Mouse (Mus musculus): ENCODE data around the gene Oca2.
A peak's percentile ranks its signal among the peaks of the same experiment; 100 is the strongest.

The Oca2 gene

DNA sequence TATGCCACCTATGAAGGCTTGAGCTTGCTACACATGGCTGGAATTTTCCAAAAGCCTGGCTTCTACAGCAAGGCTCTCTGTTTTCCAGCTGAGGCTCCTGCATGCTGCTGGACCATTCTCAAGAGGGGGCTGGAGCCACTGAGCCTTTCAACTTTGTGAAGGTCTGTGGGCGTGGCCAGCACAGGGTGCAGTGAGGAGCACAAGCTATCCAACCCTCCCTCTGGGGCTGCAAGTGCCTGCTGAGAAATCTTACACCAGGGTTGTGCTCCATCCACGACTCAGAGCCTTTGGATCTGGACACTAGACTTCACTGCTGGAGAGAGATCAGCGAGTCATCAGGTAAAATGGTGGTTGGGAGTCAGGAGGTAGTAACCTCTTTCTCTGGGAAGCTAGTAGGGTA lies at the start of gene Oca2:
Gene Oca2, plus strand, starts transcription at position 218 of the 400 bp plus-strand sequence.
- no peak for DNase-seq (ENCODE audit: low read depth)

DNA sequence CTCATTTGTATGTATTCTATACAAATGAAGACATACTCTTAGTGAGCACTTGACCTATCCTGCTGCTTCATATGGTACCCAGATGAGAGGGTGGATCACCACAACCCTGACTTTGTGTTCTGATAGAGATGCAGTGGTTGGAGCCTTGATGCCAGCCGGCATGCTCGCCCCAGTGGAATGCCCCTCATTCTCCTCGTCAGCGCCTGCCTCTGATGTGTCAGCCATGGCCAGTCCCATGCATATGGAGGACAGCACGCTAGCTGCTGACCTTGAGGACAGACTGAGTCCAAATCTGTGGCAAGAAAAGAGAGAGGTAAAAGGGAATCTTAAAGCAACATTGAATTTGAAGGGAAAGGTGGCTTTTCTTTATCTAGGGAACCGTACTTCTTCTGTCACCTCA lies 48.5 kb upstream of the Oca2 start:
- no peak for DNase-seq (ENCODE audit: low read depth)

DNA sequence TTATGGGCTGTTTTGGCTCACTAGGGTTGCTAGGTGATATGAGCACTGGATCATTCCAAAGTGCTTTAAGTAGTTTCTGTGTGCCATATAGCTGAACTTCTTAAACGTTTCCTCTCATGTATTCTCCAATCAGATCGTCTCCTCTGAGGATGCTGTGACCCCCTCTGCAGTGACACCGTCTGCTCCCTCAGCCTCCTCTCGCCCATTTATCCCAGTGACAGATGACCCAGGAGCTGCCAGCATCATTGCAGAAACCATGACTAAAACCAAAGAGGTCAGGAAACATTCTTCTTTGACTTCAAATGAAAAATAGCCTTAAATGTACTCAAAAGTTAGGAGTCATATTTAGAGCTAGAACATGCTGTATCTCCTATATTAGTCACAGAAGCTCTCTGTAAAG lies 47.9 kb upstream of the Oca2 start:
- DNase-seq (ENCODE audit: low read depth), result no peak

DNA sequence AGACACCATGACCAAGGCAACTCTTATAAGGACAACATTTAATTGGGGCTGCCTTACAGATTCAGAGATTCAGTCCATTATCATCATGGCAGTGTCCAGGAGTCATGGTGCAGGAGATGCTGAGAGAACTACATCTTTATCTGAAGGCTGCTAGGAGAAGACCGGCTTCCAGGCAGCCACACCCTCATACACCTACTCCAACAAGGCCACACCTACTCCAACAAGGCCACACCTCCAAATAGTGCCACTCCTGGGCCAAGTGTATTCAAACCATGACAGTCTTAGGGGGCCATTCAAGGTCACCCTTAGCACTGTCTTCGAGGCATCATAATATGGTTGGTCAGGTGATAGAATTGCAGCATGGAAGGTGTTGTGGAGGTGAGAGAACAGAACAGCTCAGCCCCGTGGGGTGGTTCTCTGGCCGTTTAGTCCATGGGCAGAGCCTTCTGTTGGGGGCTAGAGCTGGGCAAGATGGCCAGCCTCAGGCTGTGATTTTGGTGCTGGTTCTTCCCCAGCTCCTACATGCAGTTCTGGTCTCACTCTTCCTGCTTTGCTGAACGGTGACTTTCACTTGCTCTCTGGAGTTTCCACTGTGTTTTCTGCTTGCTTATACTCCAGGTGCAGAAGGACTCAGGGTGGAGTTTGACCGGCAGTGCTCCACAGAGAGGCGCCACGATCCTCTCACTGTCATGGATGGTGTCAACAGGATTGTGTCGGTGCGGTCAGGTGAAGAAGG lies 37.9 kb upstream of the Oca2 start:
- DNase-seq (ENCODE audit: low read depth), result peak; percentile 1

DNA sequence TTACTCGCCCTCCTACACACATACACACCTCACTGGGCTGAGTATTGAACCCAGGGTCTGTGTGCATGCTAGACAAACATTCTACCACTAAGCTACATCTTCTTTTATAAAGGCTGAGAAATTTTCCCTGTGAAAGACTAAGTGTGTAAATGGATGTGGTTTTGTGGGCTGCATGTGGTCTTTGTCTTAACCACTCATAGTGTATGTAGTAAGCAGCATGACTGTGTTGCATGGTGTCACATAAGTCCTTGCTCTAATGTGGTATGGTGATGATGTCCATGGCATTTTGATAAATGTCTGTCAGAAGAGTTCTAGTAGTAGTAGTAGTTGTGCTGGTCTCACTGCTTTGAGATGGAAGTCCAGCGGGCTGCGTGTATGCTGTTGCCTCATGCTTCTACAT lies 36.7 kb upstream of the Oca2 start:
- DNase-seq (ENCODE audit: low read depth), result no peak

DNA sequence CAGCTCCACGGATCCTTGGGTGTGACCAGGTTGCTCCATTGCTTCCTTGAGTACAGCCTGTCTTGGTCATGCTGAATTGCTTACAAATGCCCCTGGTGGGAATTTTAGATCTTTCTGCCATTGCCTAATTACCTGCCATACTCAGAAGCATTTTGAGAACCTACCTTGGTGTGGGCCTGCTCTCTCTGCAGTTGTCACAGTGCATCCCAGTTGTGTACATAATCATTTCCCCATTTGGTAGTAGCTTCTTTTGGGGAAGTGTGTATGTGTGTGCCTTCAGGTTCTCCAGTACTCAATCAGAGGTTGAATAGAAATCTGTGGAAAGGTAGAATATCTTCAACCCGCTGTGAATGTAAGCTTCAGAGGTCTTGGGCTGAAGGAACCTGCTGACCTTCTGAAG lies 36.3 kb upstream of the Oca2 start:
- DNase-seq (ENCODE audit: low read depth), result no peak

DNA sequence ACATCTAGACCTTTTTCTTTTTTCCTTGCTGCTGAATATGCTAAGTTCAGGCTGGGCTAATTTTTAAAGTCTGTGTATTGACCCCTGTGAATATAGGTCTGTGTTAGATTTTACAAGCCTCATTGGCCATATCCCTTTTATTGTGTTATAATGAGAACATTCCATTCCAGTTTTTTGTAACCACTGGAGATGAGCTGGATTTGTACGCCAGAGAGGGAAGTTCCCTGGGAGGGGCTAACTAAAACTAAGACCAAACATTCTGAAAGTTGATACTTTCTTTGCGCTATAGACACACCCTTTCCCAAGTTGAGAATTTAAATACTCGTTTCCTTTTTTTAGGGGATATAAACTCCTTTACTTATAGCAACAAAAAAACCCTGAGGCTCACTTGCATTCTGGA lies 34.7 kb upstream of the Oca2 start:
- DNase-seq (ENCODE audit: low read depth), result no peak

DNA sequence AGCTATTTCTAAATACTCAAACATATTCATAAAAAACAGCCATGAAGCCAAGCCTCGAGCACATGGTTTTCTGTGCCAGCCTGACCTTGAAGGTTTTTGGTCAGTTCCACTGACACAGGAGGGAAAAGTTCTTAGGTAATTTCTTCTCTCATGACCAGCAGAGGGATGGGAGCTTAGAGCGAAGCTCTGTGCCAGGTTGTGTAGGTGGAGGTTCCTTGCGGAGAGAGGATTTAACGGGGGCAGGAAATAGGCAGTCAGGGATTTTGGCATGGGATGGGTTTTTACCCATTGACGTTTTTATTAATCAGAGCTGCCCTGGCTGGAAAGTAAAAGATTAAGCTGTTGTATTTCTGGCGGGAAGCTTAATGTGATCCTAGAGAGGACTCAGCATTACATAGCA lies 18.7 kb upstream of the Oca2 start:
- no peak for DNase-seq (ENCODE audit: low read depth)

DNA sequence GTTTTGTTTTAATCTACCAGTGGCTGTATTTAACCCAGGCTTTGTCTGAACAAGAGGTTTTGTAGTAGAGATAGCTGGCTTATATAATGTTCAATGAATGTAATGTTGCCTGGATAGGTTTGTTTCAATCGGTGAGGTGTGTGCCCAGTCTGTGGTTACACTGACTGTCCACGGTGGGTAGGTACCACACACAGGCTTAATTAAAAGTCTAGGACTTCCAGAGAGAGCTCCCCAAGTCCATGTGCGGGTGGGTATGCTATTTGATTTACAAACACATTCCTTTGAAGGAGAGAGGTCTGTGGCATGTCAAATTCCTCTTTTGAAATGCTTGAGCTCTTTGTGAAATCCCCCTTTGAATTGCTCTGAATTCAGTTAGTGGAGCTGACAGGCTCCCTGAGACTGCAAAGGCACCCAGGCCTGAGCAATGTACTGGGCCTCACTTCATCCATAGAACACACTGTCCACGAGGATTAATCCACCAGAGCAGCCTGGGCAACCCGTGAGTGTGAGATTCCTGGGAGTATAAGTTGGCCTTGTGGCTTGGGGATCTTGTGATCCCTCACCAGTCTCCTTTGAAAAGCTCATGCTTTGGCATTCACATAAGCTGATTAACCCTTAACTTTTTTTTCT lies 3.7 kb upstream of the Oca2 start:
- DNase-seq (ENCODE audit: low read depth), result no peak

DNA sequence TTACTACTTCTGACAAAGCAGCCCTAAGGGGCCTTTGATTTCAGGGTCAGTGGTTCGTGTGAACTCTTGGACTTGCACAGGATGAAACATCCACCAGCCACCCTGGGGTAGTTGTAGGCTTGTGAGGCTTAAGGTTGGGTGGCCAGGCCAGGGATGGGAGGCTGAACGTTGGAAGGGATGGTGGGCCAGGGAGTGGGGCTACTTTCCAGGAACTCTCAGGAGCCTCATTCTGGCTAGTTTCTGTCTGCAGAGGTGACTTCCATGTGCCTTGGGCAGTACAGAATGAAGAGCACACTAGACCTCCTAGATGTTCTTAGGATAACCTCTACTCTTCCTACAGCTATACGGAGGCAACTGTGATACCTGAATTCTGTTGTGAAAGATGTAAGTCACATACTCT lies 2.9 kb upstream of the Oca2 start:
- DNase-seq (ENCODE audit: low read depth), result no peak

DNA sequence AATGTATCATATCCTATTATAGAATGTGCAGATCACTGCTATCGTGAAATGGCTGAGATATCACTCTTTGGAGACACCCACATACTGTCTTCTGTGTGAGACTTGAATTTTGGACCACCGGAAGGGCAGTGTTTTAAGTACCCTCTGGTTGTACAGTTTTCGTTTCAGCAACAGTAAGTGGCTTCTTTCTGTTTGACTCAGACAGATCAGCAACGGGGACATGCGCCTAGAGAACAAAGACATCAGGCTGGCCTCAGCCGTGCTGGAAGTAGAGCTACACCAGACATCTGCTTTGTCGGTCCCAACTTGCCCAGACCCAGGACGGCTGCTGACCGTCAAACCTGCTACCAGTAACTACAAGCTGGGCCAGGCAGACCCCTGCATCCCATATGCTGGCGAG lies 15.0 kb downstream of the Oca2 start:
- no peak for DNase-seq (ENCODE audit: low read depth)

DNA sequence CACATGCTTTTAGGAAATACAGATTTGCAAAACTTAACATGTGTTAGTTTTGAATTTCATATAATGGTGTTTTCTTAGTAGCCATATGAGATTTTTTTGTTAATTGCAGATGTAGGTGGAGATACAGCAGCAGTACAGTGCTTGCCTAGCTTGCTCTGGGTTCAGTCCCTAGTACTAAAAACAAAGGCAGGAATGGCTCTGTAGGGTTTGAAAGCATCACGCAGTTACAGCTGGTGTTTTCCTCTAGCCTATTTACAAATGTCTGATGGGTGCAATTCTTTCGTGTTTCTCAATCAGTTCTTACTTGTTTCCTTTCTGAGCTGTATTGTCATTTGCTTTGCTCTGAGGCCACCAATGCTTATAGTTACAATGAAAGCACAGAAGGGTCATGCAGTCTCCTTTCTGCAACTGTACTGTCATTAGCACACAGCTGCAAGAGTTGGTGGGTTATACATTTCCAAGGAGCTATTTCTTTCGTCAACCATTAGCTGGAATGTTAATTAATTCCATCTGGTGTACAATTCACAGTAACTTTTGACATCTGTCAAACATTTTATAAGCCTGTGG lies 18.4 kb downstream of the Oca2 start:
- no peak for DNase-seq (ENCODE audit: low read depth)

DNA sequence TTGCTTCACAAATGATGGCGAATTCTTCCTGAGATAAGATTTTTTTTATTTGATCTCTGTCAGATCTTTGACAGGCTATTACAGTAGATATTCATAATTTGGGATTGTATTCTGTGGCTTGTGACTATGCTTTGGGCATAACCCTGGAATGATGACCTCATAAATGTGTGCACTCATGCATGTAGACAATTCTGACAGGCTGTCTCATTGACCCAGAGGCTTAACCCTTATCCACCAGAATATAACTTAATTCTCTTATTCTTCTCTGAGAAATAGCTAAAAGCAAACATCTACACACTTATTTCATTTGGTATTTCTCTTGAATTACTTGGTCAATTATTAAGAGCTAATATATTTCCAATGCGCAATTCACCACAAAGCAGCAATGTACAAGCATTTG lies 37.9 kb downstream of the Oca2 start:
- no peak for DNase-seq (ENCODE audit: low read depth)

DNA sequence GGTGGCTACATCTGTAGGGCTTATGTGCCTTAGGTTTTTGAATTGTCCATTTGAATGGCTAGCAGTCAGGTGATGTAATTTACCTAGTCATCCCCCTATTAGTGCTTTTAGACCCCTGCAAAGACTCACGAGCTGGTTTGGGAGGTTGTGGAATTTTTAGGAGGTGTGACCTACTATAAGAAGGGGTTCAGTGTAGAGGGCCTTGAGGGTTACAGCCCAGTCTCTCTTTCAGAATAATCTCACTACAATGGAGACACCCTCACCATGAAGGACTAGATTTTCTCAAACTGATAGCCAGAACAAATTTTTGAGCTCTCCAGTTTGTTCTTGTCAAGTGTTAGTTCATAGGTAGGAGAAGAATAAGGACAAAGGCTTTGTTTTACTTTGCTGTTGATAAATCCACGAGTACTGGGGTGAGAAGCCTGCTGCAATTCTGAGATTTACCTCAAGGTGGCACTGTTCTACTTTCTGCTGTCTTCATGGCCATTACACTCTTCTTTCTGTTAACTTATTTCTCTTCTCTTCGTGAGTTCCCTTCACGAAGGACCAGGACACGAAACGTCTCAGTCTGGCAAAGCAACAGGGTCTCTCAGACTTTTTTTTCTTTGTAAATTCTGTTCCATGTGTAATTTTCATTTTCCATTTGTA lies 52.0 kb downstream of the Oca2 start:
- DNase-seq (ENCODE audit: low read depth), result peak; percentile 13

DNA sequence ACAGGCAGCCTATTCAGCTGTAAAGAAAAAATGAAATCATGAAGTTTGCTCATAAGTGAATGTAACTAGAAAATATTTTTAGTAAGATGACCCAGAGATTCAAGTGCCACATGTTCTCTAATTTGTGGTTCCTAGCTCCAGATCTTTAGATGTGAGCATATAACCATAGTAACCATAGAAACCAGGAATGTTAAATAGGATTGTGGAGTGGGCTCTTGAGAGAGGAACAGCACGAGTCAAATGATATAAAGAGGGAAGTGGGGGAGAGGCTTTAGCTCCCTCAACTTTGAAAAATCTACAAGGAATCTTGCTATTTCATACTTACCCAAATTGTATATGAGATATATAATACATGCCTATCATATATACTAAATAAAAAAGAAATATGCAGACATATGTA lies 64.8 kb downstream of the Oca2 start:
- no peak for DNase-seq (ENCODE audit: low read depth)

DNA sequence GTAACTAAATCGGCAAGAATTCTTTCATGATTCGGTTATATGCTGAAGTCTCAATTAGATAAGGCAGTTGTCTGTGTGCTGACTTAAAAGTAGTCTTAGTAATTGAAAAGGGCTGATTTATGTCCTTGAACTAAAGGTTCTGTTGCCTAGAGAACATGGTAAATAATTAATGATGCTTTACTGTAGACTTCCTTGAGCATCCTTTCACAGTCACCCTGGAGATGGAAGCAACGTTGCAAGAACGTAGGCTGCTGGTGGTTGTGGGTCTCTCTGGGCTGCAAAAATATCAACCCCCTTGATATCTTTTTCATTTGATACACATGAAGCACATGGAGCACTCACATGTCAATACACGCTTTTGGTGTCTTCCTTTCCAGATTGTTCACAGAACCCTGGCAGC lies 74.8 kb downstream of the Oca2 start:
- DNase-seq (ENCODE audit: low read depth), result no peak

DNA sequence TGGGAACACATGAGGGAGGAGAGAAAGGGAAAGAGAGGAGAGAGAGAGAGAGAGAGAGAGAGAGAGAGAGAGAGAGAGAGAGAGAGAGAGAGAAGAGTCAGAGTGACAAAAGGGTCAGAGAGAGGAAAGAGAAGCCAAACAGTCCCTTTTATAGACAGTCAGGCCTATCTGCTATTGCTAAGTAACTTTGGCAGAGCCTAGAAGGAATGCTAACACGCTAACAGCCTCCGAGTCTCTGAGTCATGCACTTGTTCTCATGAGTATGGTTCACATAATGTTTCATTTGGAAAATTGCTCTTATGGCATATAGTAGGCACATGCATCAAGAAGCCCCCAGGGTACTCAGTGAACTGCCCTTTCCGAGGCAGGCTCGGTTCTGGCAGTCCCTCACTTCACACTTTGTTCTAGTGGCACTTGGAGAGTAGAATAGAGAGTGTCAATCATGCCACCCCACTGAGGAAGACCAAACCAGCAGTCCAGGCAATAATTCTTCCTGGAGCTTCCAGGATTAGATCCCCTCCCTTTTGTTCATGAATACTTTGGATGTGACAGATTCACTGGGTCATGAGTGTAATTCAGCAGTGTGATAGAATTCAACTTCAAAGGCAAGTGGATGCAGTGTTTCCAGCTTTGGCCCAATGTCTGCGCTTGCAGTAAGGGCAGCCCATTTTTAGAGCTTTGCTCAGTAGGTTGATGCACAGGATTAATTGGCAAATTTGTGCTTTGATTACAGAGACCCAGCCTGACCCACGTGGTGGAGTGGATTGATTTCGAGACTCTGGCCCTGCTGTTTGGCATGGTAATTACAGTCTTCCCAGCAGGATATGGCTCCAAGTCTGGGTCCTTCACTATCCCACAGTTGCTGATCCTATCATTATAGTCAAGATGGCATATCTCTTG lies 76.3 kb downstream of the Oca2 start:
- no peak for DNase-seq (ENCODE audit: low read depth)

DNA sequence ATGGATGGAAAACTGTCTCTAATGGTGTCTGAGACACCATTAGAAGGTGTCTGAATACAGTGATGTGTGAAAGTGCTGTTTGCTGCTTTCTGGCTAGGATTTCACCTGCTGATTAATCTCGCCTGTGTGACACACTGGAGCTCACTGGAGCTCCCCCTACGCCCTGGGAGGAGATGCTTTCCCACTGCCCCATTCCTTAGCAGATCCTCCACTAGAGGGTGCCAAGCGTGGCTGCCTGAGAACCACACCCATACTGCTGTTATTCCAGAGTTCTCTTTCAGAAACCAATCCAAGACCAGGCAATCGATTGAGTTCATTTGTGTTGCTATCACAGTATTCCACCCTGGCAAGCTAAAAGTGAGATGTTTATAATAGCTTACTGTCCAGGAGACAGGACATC lies 88.2 kb downstream of the Oca2 start:
- no peak for DNase-seq (ENCODE audit: low read depth)

DNA sequence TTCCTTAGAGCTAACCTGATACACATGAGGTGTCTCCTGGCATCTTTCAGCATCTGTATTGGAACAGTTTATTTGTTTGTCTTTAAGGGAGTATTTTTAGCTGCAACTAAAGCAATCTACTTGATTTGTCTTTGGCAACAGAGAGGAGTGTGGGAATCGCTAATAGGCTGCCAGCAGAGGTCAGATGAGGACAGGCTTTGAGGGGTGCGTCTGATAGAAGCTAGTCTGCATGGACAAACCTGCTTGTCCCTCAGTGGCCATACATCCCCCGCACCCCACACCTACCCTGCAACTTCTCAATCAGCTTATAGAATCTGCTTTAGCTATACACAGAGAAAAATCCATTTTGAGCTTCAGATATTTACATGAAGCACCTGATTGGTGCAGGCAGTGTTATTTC lies 109.0 kb downstream of the Oca2 start:
- no peak for DNase-seq (ENCODE audit: low read depth)

DNA sequence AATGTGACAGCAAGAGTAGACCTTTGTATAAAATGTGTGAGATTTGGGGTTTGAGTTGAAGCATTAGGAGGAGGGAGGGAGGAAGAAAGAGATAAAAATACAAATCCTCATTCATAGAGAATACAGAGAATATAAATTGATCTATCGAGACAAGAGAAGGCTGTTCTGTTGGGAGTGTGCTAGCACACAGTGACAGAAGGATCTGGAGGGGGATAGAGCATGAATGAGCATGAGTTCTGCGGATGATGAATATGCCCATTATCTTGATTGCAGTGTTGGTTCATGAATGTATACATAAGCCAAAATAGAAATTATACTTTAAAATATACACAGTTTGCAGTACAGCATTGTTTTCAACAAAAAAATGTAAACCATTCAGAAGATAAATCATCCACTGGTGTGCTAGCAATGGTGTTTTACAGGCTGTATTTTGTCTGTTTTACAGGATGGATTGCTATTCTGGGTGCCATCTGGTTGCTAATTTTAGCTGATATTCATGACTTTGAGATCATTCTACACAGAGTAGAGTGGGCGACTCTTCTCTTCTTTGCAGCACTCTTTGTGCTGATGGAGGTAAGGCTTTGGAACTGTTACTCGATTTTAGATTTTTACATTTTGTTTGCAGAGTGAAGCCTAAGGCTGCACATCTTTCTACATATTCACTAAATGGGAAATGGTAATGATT lies 117.2 kb downstream of the Oca2 start:
- no peak for DNase-seq (ENCODE audit: low read depth)

DNA sequence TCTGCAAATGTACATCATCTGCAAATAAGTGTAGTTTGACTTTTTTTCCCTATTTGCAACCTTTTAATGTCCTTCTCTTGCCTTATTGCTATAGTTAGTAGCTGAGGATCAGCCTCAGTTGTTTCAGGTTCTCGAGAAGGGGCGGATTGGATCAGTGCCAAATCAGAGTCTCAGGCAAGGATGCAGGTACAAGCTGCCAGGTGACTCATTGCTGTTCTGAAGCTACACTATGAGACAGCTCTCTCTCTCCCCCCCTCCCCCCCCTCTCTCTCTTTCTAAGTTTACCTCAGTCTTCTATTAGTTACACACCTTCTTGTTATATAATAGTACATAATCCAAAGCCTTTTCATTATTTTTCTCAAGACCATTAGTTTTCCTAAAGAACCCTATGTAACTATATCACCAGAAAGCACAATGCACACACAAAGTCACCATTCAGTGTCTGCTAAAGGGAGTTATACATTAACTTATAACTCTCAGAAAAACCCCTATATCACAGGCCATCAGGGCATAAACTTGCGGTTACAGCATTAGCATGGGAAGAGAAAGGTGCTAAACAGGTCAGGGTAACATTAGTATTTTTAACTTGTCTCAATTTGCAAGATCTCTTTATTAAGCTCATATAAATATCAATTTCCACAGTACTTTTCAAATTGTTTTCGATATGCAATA lies 142.3 kb downstream of the Oca2 start:
- DNase-seq (ENCODE audit: low read depth), result no peak

Measured in c-Kit-positive CD71-positive TER-119-negative erythroid progenitor cells, embryonic 14.5 days (primary cell).